8 mouse cellular contexts compared by ENCODE assay signal in genomic region chr4:128655446-128655845, GRCm38 (mm10). TPM values are rescaled to one million over a fixed set of nuclear protein-coding genes. Genes with fewer than 3 reads are reported as not detected.
DNase-seq lines count a peak whose midpoint lies in the region; ATAC-seq and TF ChIP-seq lines count a peak whose summit lies in the region.

No protein-coding gene starts in this region.

- H3K4me3 ChIP-seq in heart, embryonic 11.5 days (ENCODE audit: low read depth, low read length), result peak overlapping the region; percentile 68
- H3K4me3 ChIP-seq in ES-Bruce4 (ENCODE audit: low read depth, low read length), result peak overlapping the region; percentile 71
- H3K4me3 ChIP-seq in megakaryocyte, embryonic 14.5 days (replicated peaks), result peak overlapping the region; percentile 96

- 10% methylated on average over 12 of the region's 12 CpGs for WGBS in heart, embryonic 11.5 days (ENCODE audit: insufficient replicate concordance)

- H3K36me3 ChIP-seq in heart, embryonic 11.5 days (ENCODE audit: control insufficient read depth, insufficient read depth, low read length), result no peaks in the 10 kb centered on the region
- no peaks in the 10 kb centered on the region for H3K36me3 ChIP-seq in ES-Bruce4 (ENCODE audit: control insufficient read depth, insufficient read depth, low read length, poor library complexity, severe bottlenecking)
- H3K36me3 ChIP-seq in megakaryocyte, embryonic 14.5 days (replicated peaks; ENCODE audit: low read length), result peaks cover 34% of the 10 kb centered on the region

- no peak for TF ChIP-seq CTCF in ES-Bruce4 (IDR thresholded peaks at IDR 0.05; ENCODE audit: low read depth, low read length)

- H3K9me3 ChIP-seq in heart, embryonic 11.5 days (replicated peaks; ENCODE audit: control insufficient read depth, low read length), result no peaks in the 10 kb centered on the region
- H3K9me3 ChIP-seq in ES-Bruce4 (replicated peaks; ENCODE audit: control insufficient read depth, insufficient read depth, low read length, poor library complexity, severe bottlenecking), result no peaks in the 10 kb centered on the region
- no peaks in the 10 kb centered on the region for H3K9me3 ChIP-seq in megakaryocyte, embryonic 14.5 days

- DNase-seq in heart, postnatal 25 days (ENCODE audit: low spot score), result no peak
- no peak for DNase-seq in left cerebral cortex, postnatal 14 days (ENCODE audit: low spot score in 2 of 2)
- DNase-seq in embryo, embryonic 10.5 days (ENCODE audit: low spot score), result no peak
- DNase-seq in c-Kit-positive CD71-positive TER-119-positive erythroid progenitor cells, embryonic 14.5 days (ENCODE audit: low spot score), result no peak

- intact Hi-C loops in heart, postnatal 25 days (cut with DNase I), result no loop called here
- intact Hi-C loops in left cerebral cortex, postnatal 14 days (cut with DNase I), result no loop called here

- H3K27me3 ChIP-seq in heart, embryonic 11.5 days (ENCODE audit: control insufficient read depth, insufficient read depth, low read length), result peaks cover 9% of the 10 kb centered on the region; the same call in 1 of the 2 replicates
- H3K27me3 ChIP-seq in ES-Bruce4 (ENCODE audit: control insufficient read depth, insufficient read depth, low read length, poor library complexity, severe bottlenecking), result 0 out of 2 replicates have a peak, but pooled peaks cover 1% of the 10 kb centered on the region
- H3K27me3 ChIP-seq in megakaryocyte, embryonic 14.5 days (replicated peaks), result no peaks in the 10 kb centered on the region

- TF ChIP-seq POLR2A in ES-Bruce4 (IDR thresholded peaks at IDR 0.05; ENCODE audit: insufficient read depth, low read length), result no peak

- H3K27ac ChIP-seq in heart, embryonic 11.5 days (ENCODE audit: low read depth, low read length), result no peak overlapping the region
- no peak overlapping the region for H3K27ac ChIP-seq in ES-Bruce4 (ENCODE audit: insufficient read depth, low read length)

- no peak for ATAC-seq in heart, embryonic 11.5 days (replicated peaks; ENCODE audit: insufficient number of reproducible peaks, low FRiP score, low TSS enrichment)
- 0 out of 4 replicates have a peak, but pooled peaks have one; percentile 1 to 11 for ATAC-seq in hematopoietic stem cell, adult 5-6 weeks (replicated peaks in 1 of 2; ENCODE audit: insufficient read depth in 1 of 2, low FRiP score in 2 of 2, low TSS enrichment in 1 of 2, low read depth in 1 of 2, poor library complexity in 2 of 2, severe bottlenecking in 2 of 2)

- TF ChIP-seq EP300 in ES-Bruce4 (IDR thresholded peaks at IDR 0.05; ENCODE audit: insufficient read depth, low read depth, low read length), result no peak

- H3K4me2 ChIP-seq in heart, embryonic 11.5 days, result peak overlapping the region; percentile 99

- no peak overlapping the region; the same call in 1 of the 2 replicates for H3K9ac ChIP-seq in heart, embryonic 11.5 days (ENCODE audit: low read depth, low read length)
- H3K9ac ChIP-seq in ES-Bruce4 (ENCODE audit: low read depth, poor library complexity, severe bottlenecking), result peak overlapping the region; percentile 68

- no peaks in the 10 kb centered on the region; the same call in 1 of the 2 replicates for H3K4me1 ChIP-seq in heart, embryonic 11.5 days (ENCODE audit: control insufficient read depth, insufficient read depth, low read length)
- no peaks in the 10 kb centered on the region for H3K4me1 ChIP-seq in ES-Bruce4 (ENCODE audit: control insufficient read depth, insufficient read depth, low read length)
- peaks cover 96% of the 10 kb centered on the region for H3K4me1 ChIP-seq in megakaryocyte, embryonic 14.5 days

RNA-seq across cellular contexts. Expression of gene Phc2, which starts 0.9 kb away (rescaled TPM):
- 30.8 and 31.7 TPM in 2 replicates for polyA plus RNA-seq in heart, embryonic 11.5 days (2014; fragmentation: Nextera tagmentation; extraction: Ambion mirVana)
- total RNA-seq in heart, postnatal 25 days (2021), result 10 to 100 TPM; 36.1 to 48.5 TPM
- 38.4 and 39.3 TPM in 2 replicates for polyA plus RNA-seq in ES-Bruce4 (2011; ENCODE audit: insufficient read depth, insufficient read length, low read depth, missing spikeins)
- 15.8 and 18.8 TPM in 2 replicates for total RNA-seq in hematopoietic stem cell, adult 5-6 weeks (2017)
- 56.0 and 121 TPM in 2 replicates for polyA plus RNA-seq in megakaryocyte, embryonic 14.5 days (2012; ENCODE audit: insufficient read depth, low replicate concordance)
- 10 to 100 TPM; 74.8 to 77.2 TPM for total RNA-seq in left cerebral cortex, postnatal 14 days (2021)

RNA-seq across cellular contexts. Expression of gene Tlr12, which starts 37.0 kb away (rescaled TPM):
- polyA plus RNA-seq in heart, embryonic 11.5 days (2014; fragmentation: Nextera tagmentation; extraction: Ambion mirVana), result 0.07 and 0.29 TPM in 2 replicates
- total RNA-seq in heart, postnatal 25 days (2021), result under 1 TPM in 1 of 2 experiments, not detected in 1; 0.10 TPM
- polyA plus RNA-seq in ES-Bruce4 (2011; ENCODE audit: insufficient read depth, insufficient read length, low read depth, missing spikeins), result not detected in 2 replicates
- 0.25 and 1.4 TPM in 2 replicates for total RNA-seq in hematopoietic stem cell, adult 5-6 weeks (2017)
- polyA plus RNA-seq in megakaryocyte, embryonic 14.5 days (2012; ENCODE audit: insufficient read depth, low replicate concordance), result 1.4 and 1.8 TPM in 2 replicates
- total RNA-seq in left cerebral cortex, postnatal 14 days (2021), result 1 to 10 TPM; 1.2 to 1.3 TPM

RNA-seq across cellular contexts. Expression of gene Zscan20, which starts 45.5 kb away (rescaled TPM):
- 2.6 TPM in 2 replicates for polyA plus RNA-seq in heart, embryonic 11.5 days (2014; fragmentation: Nextera tagmentation; extraction: Ambion mirVana)
- 1 to 10 TPM; 4.7 to 4.8 TPM for total RNA-seq in heart, postnatal 25 days (2021)
- 6.1 and 6.5 TPM in 2 replicates for polyA plus RNA-seq in ES-Bruce4 (2011; ENCODE audit: insufficient read depth, insufficient read length, low read depth, missing spikeins)
- total RNA-seq in hematopoietic stem cell, adult 5-6 weeks (2017), result 3.7 and 4.7 TPM in 2 replicates
- 0.41 TPM in 1 of 2 replicates, not detected in the other for polyA plus RNA-seq in megakaryocyte, embryonic 14.5 days (2012; ENCODE audit: insufficient read depth, low replicate concordance)
- total RNA-seq in left cerebral cortex, postnatal 14 days (2021), result 1 to 10 TPM; 5.9 to 6.9 TPM
